ENCODE assay signal across 10 mouse cellular contexts in genomic region chr10:118781811-118782232, GRCm38 (mm10).
DNase-seq lines count a peak whose midpoint lies in the region; ATAC-seq and TF ChIP-seq lines count a peak whose summit lies in the region.
"Had no signal": no experiment of that assay in that cellular context is flagged by ENCODE, and none has a peak within 500 bp of the region (broad histone marks: within the 10 kb centered on the region; RNA-seq: fewer than 3 reads in every experiment).

No protein-coding gene starts in this region.

- no peak overlapping the region for H3K4me3 ChIP-seq in heart, adult 2 months
- no peak overlapping the region for H3K4me3 ChIP-seq in midbrain, postnatal 0 days (ENCODE audit: low read depth, low read length)
- H3K4me3 ChIP-seq in midbrain, embryonic 16.5 days (ENCODE audit: low read depth, low read length) = no peak overlapping the region
- no peak overlapping the region for H3K4me3 ChIP-seq in intestine, embryonic 16.5 days (ENCODE audit: low read length)
- H3K4me3 ChIP-seq: limb, embryonic 15.5 days had no signal

- TF ChIP-seq POLR2A in heart, adult 2 months (IDR thresholded peaks at IDR 0.05; ENCODE audit: insufficient read depth, low read depth, low read length) = no peak

- H3K9me3 ChIP-seq in midbrain, postnatal 0 days (ENCODE audit: low read length) = no peaks in the 10 kb centered on the region
- H3K9me3 ChIP-seq in midbrain, embryonic 16.5 days (replicated peaks; ENCODE audit: control insufficient read depth, low read length, poor library complexity, severe bottlenecking) = no peaks in the 10 kb centered on the region
- H3K9me3 ChIP-seq in intestine, embryonic 16.5 days (ENCODE audit: control insufficient read depth, low read length) = no peaks in the 10 kb centered on the region
- H3K9me3 ChIP-seq: limb, embryonic 15.5 days had no signal

- DNase-seq in heart, adult 11 months = peak; percentile 81
- no peak for DNase-seq in heart, adult 2 months
- peak; percentile 48 for DNase-seq in midbrain, postnatal 0 days (ENCODE audit: low spot score)
- DNase-seq in layer of hippocampus, postnatal 25 days (ENCODE audit: extremely low spot score in 1 of 2, low spot score in 1 of 2) = peak; percentile 17 to 28
- DNase-seq in right cerebral cortex, postnatal 36 days (ENCODE audit: low spot score in 2 of 2) = peak; percentile 49 to 56
- DNase-seq in ovary, postnatal 10 days (ENCODE audit: low spot score) = no peak

- H3K27ac ChIP-seq in heart, adult 2 months = no peak overlapping the region
- no peak overlapping the region for H3K27ac ChIP-seq in midbrain, postnatal 0 days (ENCODE audit: low read depth, low read length)
- H3K27ac ChIP-seq in midbrain, embryonic 16.5 days (ENCODE audit: low read length) = no peak overlapping the region
- H3K27ac ChIP-seq in intestine, embryonic 16.5 days (ENCODE audit: low read length) = no peak overlapping the region
- H3K27ac ChIP-seq: limb, embryonic 15.5 days had no signal

- no peak for TF ChIP-seq CTCF in heart, adult 2 months (IDR thresholded peaks at IDR 0.05)
- no peak for TF ChIP-seq CTCF in midbrain, postnatal 0 days (IDR thresholded peaks at IDR 0.05)

- no peaks in the 10 kb centered on the region for H3K79me2 ChIP-seq in heart, adult 2 months (replicated peaks; ENCODE audit: control insufficient read depth, insufficient read depth, low read length)

- intact Hi-C loops in heart, adult 2 months (cut with DNase I) = no loop called here

- H3K4me2 ChIP-seq in midbrain, postnatal 0 days (ENCODE audit: low read depth, low read length, poor library complexity, severe bottlenecking) = no peak overlapping the region
- no peak overlapping the region for H3K4me2 ChIP-seq in midbrain, embryonic 16.5 days (ENCODE audit: low read length)
- H3K4me2 ChIP-seq in intestine, embryonic 16.5 days (ENCODE audit: low read depth, low read length) = no peak overlapping the region
- H3K4me2 ChIP-seq: limb, embryonic 15.5 days had no signal

- no peaks in the 10 kb centered on the region for H3K27me3 ChIP-seq in heart, adult 2 months (ENCODE audit: control insufficient read depth, insufficient read depth, low read length)
- H3K27me3 ChIP-seq in midbrain, postnatal 0 days (ENCODE audit: insufficient read depth, low read length) = no peaks in the 10 kb centered on the region
- H3K27me3 ChIP-seq in midbrain, embryonic 16.5 days (ENCODE audit: control insufficient read depth, insufficient read depth, low read depth, low read length) = no peaks in the 10 kb centered on the region
- H3K27me3 ChIP-seq in intestine, embryonic 16.5 days (replicated peaks; ENCODE audit: control insufficient read depth, insufficient read depth, low read length) = no peaks in the 10 kb centered on the region
- H3K27me3 ChIP-seq: CH12.LX; limb, embryonic 15.5 days had no signal

- H3K36me3 ChIP-seq in heart, adult 2 months (ENCODE audit: control insufficient read depth, insufficient read depth, low read length) = no peaks in the 10 kb centered on the region
- no peaks in the 10 kb centered on the region for H3K36me3 ChIP-seq in midbrain, postnatal 0 days (ENCODE audit: insufficient read depth, low read length)
- no peaks in the 10 kb centered on the region for H3K36me3 ChIP-seq in midbrain, embryonic 16.5 days (ENCODE audit: control insufficient read depth, insufficient read depth, low read length)
- no peaks in the 10 kb centered on the region for H3K36me3 ChIP-seq in intestine, embryonic 16.5 days (ENCODE audit: control insufficient read depth, insufficient read depth, low read length)
- H3K36me3 ChIP-seq: limb, embryonic 15.5 days had no signal

- WGBS in heart, adult 2 months = 52% methylated on average over 10 of the region's 10 CpGs
- 72% methylated on average over 10 of the region's 10 CpGs for WGBS in midbrain, postnatal 0 days
- WGBS in midbrain, embryonic 16.5 days = 68% methylated on average over 10 of the region's 10 CpGs
- WGBS in intestine, embryonic 16.5 days = 68% methylated on average over 10 of the region's 10 CpGs

- no peak overlapping the region for H3K9ac ChIP-seq in heart, adult 2 months (ENCODE audit: low read depth, low read length)
- no peak overlapping the region for H3K9ac ChIP-seq in midbrain, postnatal 0 days (replicated peaks; ENCODE audit: low read length, poor library complexity, severe bottlenecking)
- no peak overlapping the region; the same call in 1 of the 2 replicates for H3K9ac ChIP-seq in midbrain, embryonic 16.5 days (ENCODE audit: low read depth, low read length)
- H3K9ac ChIP-seq in intestine, embryonic 16.5 days (ENCODE audit: low read depth, low read length) = no peak overlapping the region
- H3K9ac ChIP-seq: limb, embryonic 15.5 days had no signal

- H3K4me1 ChIP-seq in heart, adult 2 months (ENCODE audit: control insufficient read depth, insufficient read depth, low read length) = no peaks in the 10 kb centered on the region
- no peaks in the 10 kb centered on the region for H3K4me1 ChIP-seq in midbrain, postnatal 0 days (ENCODE audit: insufficient read depth, low read length)
- no peaks in the 10 kb centered on the region for H3K4me1 ChIP-seq in midbrain, embryonic 16.5 days (ENCODE audit: control insufficient read depth, insufficient read depth, low read length)
- no peaks in the 10 kb centered on the region for H3K4me1 ChIP-seq in intestine, embryonic 16.5 days (ENCODE audit: control insufficient read depth, insufficient read depth, low read length)
- H3K4me1 ChIP-seq: limb, embryonic 15.5 days had no signal

- ATAC-seq in midbrain, postnatal 0 days (ENCODE audit: low FRiP score) = no peak
- no peak for ATAC-seq in midbrain, embryonic 16.5 days
- no peak for ATAC-seq in intestine, embryonic 16.5 days

- no peak for TF ChIP-seq EP300 in heart, adult 2 months (IDR thresholded peaks at IDR 0.05; ENCODE audit: insufficient read depth, low read depth, low read length)

Comparison
In these comparisons a context has a peak if more than half of its experiments do, and no peak if none do; other contexts are left out.
1. DNase-seq: peak in heart, adult 11 months (single experiment), midbrain, postnatal 0 days (single experiment), layer of hippocampus, postnatal 25 days (2 of 2) and right cerebral cortex, postnatal 36 days (2 of 2); none in heart, adult 2 months (0 of 2) and ovary, postnatal 10 days (single experiment).